Comparison of ENCODE assay signal across 8 mouse cellular contexts in genomic region chr3:146939391-146940250, GRCm38 (mm10).
A peak's percentile ranks its signal among the peaks of the same experiment; 100 is the strongest.
DNase-seq lines count a peak whose midpoint lies in the region; ATAC-seq and TF ChIP-seq lines count a peak whose summit lies in the region.

No protein-coding gene starts in this region.

- peak overlapping the region; percentile 33 for H3K4me3 ChIP-seq in heart, embryonic 10.5 days
- H3K4me3 ChIP-seq in ES-Bruce4 (ENCODE audit: low read depth, low read length) = no peak overlapping the region
- peak overlapping the region; percentile 43 for H3K4me3 ChIP-seq in embryonic facial prominence, embryonic 10.5 days
- no peak overlapping the region for H3K4me3 ChIP-seq in hindbrain, embryonic 13.5 days
- no peak overlapping the region for H3K4me3 ChIP-seq in midbrain, postnatal 0 days (ENCODE audit: low read depth, low read length)

- H3K4me1 ChIP-seq in heart, embryonic 10.5 days = no peaks in the 10 kb centered on the region
- peaks cover 1% of the 10 kb centered on the region for H3K4me1 ChIP-seq in ES-Bruce4 (ENCODE audit: control insufficient read depth, insufficient read depth, low read length)
- peaks cover 4% of the 10 kb centered on the region for H3K4me1 ChIP-seq in embryonic facial prominence, embryonic 10.5 days
- H3K4me1 ChIP-seq in hindbrain, embryonic 13.5 days (replicated peaks) = 0 out of 2 replicates have a peak, but pooled peaks cover 4% of the 10 kb centered on the region
- H3K4me1 ChIP-seq in midbrain, postnatal 0 days (ENCODE audit: insufficient read depth, low read length) = no peaks in the 10 kb centered on the region

- 34% methylated on average over 21 of the region's 21 CpGs for WGBS in heart, embryonic 10.5 days
- 29% methylated on average over 21 of the region's 21 CpGs for whole genome bisulfite sequencing in embryonic facial prominence, embryonic 10.5 days
- WGBS in hindbrain, embryonic 13.5 days = 25% methylated on average over 21 of the region's 21 CpGs
- 24% methylated on average over 21 of the region's 21 CpGs for WGBS in midbrain, postnatal 0 days

- no peaks in the 10 kb centered on the region for H3K27me3 ChIP-seq in heart, embryonic 10.5 days (ENCODE audit: insufficient read depth, poor library complexity, severe bottlenecking)
- no peaks in the 10 kb centered on the region for H3K27me3 ChIP-seq in ES-Bruce4 (ENCODE audit: control insufficient read depth, insufficient read depth, low read length, poor library complexity, severe bottlenecking)
- peaks cover 9% of the 10 kb centered on the region for H3K27me3 ChIP-seq in embryonic facial prominence, embryonic 10.5 days (replicated peaks; ENCODE audit: low read depth, poor library complexity, severe bottlenecking)
- H3K27me3 ChIP-seq in hindbrain, embryonic 13.5 days = peaks cover 5% of the 10 kb centered on the region; the same call in 1 of the 2 replicates
- H3K27me3 ChIP-seq in midbrain, postnatal 0 days (ENCODE audit: insufficient read depth, low read length) = no peaks in the 10 kb centered on the region

- peak overlapping the region; percentile 25; the same call in 1 of the 2 replicates for H3K27ac ChIP-seq in heart, embryonic 10.5 days
- no peak overlapping the region for H3K27ac ChIP-seq in ES-Bruce4 (ENCODE audit: insufficient read depth, low read length)
- no peak overlapping the region for H3K27ac ChIP-seq in embryonic facial prominence, embryonic 10.5 days (replicated peaks)
- peak overlapping the region; percentile 30; the same call in 1 of the 2 replicates for H3K27ac ChIP-seq in hindbrain, embryonic 13.5 days
- H3K27ac ChIP-seq in midbrain, postnatal 0 days (ENCODE audit: low read depth, low read length) = no peak overlapping the region

- TF ChIP-seq POLR2A in ES-Bruce4 (IDR thresholded peaks at IDR 0.05; ENCODE audit: insufficient read depth, low read length) = no peak

- no peaks in the 10 kb centered on the region for H3K9me3 ChIP-seq in heart, embryonic 10.5 days
- peaks cover 3% of the 10 kb centered on the region; the same call in 1 of the 2 replicates for H3K9me3 ChIP-seq in ES-Bruce4 (replicated peaks; ENCODE audit: control insufficient read depth, insufficient read depth, low read length, poor library complexity, severe bottlenecking)
- no peaks in the 10 kb centered on the region for H3K9me3 ChIP-seq in embryonic facial prominence, embryonic 10.5 days
- H3K9me3 ChIP-seq in hindbrain, embryonic 13.5 days = no peaks in the 10 kb centered on the region; the same call in 1 of the 2 replicates
- no peaks in the 10 kb centered on the region for H3K9me3 ChIP-seq in midbrain, postnatal 0 days (ENCODE audit: low read length)

- peak; percentile 66 for TF ChIP-seq CTCF in ES-Bruce4 (IDR thresholded peaks at IDR 0.05; ENCODE audit: low read depth, low read length)
- TF ChIP-seq CTCF in midbrain, postnatal 0 days (IDR thresholded peaks at IDR 0.05) = peak; percentile 76

- H3K4me2 ChIP-seq in hindbrain, embryonic 13.5 days = peak overlapping the region; percentile 41
- H3K4me2 ChIP-seq in midbrain, postnatal 0 days (ENCODE audit: low read depth, low read length, poor library complexity, severe bottlenecking) = 0 out of 2 replicates have a peak overlapping the region, but pooled peaks have one; percentile 9

- peaks cover 2% of the 10 kb centered on the region; the same call in 1 of the 2 replicates for H3K36me3 ChIP-seq in heart, embryonic 10.5 days
- H3K36me3 ChIP-seq in ES-Bruce4 (ENCODE audit: control insufficient read depth, insufficient read depth, low read length, poor library complexity, severe bottlenecking) = no peaks in the 10 kb centered on the region
- H3K36me3 ChIP-seq in embryonic facial prominence, embryonic 10.5 days (replicated peaks) = no peaks in the 10 kb centered on the region
- H3K36me3 ChIP-seq in hindbrain, embryonic 13.5 days = peaks cover 18% of the 10 kb centered on the region
- H3K36me3 ChIP-seq in midbrain, postnatal 0 days (ENCODE audit: insufficient read depth, low read length) = peaks cover 8% of the 10 kb centered on the region; the same call in 1 of the 2 replicates

- ATAC-seq in hindbrain, embryonic 13.5 days (ENCODE audit: low FRiP score) = peak; percentile 94
- ATAC-seq in midbrain, postnatal 0 days (ENCODE audit: low FRiP score) = peak; percentile 82

- H3K9ac ChIP-seq in ES-Bruce4 (ENCODE audit: low read depth, poor library complexity, severe bottlenecking) = no peak overlapping the region
- peak overlapping the region; percentile 39; the same call in 1 of the 2 replicates for H3K9ac ChIP-seq in hindbrain, embryonic 13.5 days
- no peak overlapping the region for H3K9ac ChIP-seq in midbrain, postnatal 0 days (replicated peaks; ENCODE audit: low read length, poor library complexity, severe bottlenecking)

- no peak for TF ChIP-seq EP300 in ES-Bruce4 (IDR thresholded peaks at IDR 0.05; ENCODE audit: insufficient read depth, low read depth, low read length)

- DNase-seq in heart, embryonic 10.5 days (ENCODE audit: low spot score) = no peak
- no peak for DNase-seq in heart, adult 9 months (ENCODE audit: low spot score in 2 of 2)
- DNase-seq in embryonic facial prominence, embryonic 10.5 days (ENCODE audit: low spot score) = peak; percentile 67
- DNase-seq in midbrain, postnatal 0 days (ENCODE audit: low spot score) = peak; percentile 71
- no peak for DNase-seq in layer of hippocampus, adult 8-10 months (ENCODE audit: low spot score in 2 of 2)
- no peak for DNase-seq in c-Kit-positive CD71-positive TER-119-positive erythroid progenitor cells, embryonic 14.5 days (ENCODE audit: low spot score)

Comparison
In these comparisons a context has a peak if more than half of its experiments do, and no peak if none do; other contexts are left out.
1. DNase-seq: peak in embryonic facial prominence, embryonic 10.5 days (single experiment) and midbrain, postnatal 0 days (single experiment); none in heart, embryonic 10.5 days (single experiment), heart, adult 9 months (0 of 2), layer of hippocampus, adult 8-10 months (0 of 2) and c-Kit-positive CD71-positive TER-119-positive erythroid progenitor cells, embryonic 14.5 days (single experiment).
2. H3K27ac ChIP-seq: peak in heart, embryonic 10.5 days (single experiment) and hindbrain, embryonic 13.5 days (single experiment); none in ES-Bruce4 (single experiment), embryonic facial prominence, embryonic 10.5 days (single experiment) and midbrain, postnatal 0 days (single experiment).
3. H3K4me3 ChIP-seq: peak in heart, embryonic 10.5 days (single experiment) and embryonic facial prominence, embryonic 10.5 days (single experiment); none in ES-Bruce4 (single experiment), hindbrain, embryonic 13.5 days (single experiment) and midbrain, postnatal 0 days (single experiment).